Mouse (Mus musculus) cerebral cortex, adult 2 months (tissue): Measurements from ENCODE around the gene Dnm1.

Source experiments
- WGBS: fragments of 180-500 bp; shearing (Covaris S2); methylation state at CpG from one replicate; pipeline ENCODE4 v1.1.7; 2018; 5-methylcytosine and 5-hydroxymethylcytosine counted together

The Dnm1 gene

GRCm38 (mm10) chr2:32340836-32341633, 12.1 kb downstream of the Dnm1 start:
- 62% methylated on average over 13 of the region's 13 CpGs for WGBS

- 49% methylated on average over 26 of the region's 26 CpGs for WGBS
These were observed 13.1 kb downstream of the Dnm1 start for GRCm38 (mm10) chr2:32339912-32340642.

GRCm38 (mm10) chr2:32335888-32336287, 17.2 kb downstream of the Dnm1 start:
- 57% methylated on average over 15 of the region's 15 CpGs for WGBS

GRCm38 (mm10) chr2:32332159-32332558, 21.0 kb downstream of the Dnm1 start:
- WGBS: 63% methylated on average over 5 of the region's 5 CpGs

GRCm38 (mm10) chr2:32329531-32329930, 23.6 kb downstream of the Dnm1 start:
- 44% methylated on average over 6 of the region's 6 CpGs for WGBS

- WGBS: 56% methylated on average over 13 of the region's 13 CpGs
These were observed 24.2 kb downstream of the Dnm1 start for GRCm38 (mm10) chr2:32328911-32329460.

- 41% methylated on average over 4 of the region's 4 CpGs for WGBS
These were observed 25.9 kb downstream of the Dnm1 start for GRCm38 (mm10) chr2:32327200-32327599.

- WGBS: 43% methylated on average over 7 of the region's 7 CpGs
These were observed 27.8 kb downstream of the Dnm1 start for GRCm38 (mm10) chr2:32325342-32325741.

GRCm38 (mm10) chr2:32324322-32324721, 28.8 kb downstream of the Dnm1 start:
- 59% methylated on average over 4 of the region's 4 CpGs for WGBS

- 56% methylated on average over 7 of the region's 7 CpGs for WGBS
These were observed 30.1 kb downstream of the Dnm1 start for GRCm38 (mm10) chr2:32322754-32323741.

- 72% methylated on average over 9 of the region's 9 CpGs for WGBS
These were observed 31.4 kb downstream of the Dnm1 start for GRCm38 (mm10) chr2:32321591-32322298.

- 75% methylated on average over 11 of the region's 11 CpGs for WGBS
These were observed 32.4 kb downstream of the Dnm1 start for GRCm38 (mm10) chr2:32320721-32321120.

GRCm38 (mm10) chr2:32319586-32320580, 33.3 kb downstream of the Dnm1 start:
- 45% methylated on average over 9 of the region's 9 CpGs for WGBS

GRCm38 (mm10) chr2:32318709-32319585, 34.2 kb downstream of the Dnm1 start:
- 71% methylated on average over 14 of the region's 14 CpGs for WGBS

GRCm38 (mm10) chr2:32317791-32318417, 35.2 kb downstream of the Dnm1 start:
- WGBS: 15% methylated on average over 19 of the region's 19 CpGs

- WGBS: 40% methylated on average over 20 of the region's 20 CpGs
These were observed 36.1 kb downstream of the Dnm1 start for GRCm38 (mm10) chr2:32316887-32317656.

GRCm38 (mm10) chr2:32315751-32316150, 37.4 kb downstream of the Dnm1 start:
- 26% methylated on average over 8 of the region's 8 CpGs for WGBS
